Mouse (Mus musculus) MEL (cell line): Measurements from ENCODE around the gene Fut2. TPM values are rescaled to one million over a fixed set of nuclear protein-coding genes. Genes with fewer than 3 reads are reported as not detected.

Experiments used
- DNase-seq: peaks from one replicate; pipeline ENCODE4 v3.0.0; 2011; ENCODE audit warnings: low read depth, low spot score
- H3K27ac ChIP-seq: 2 replicates; pipeline ENCODE4 v1.5.1; 2012; ENCODE audit warnings: low read depth, mild to moderate bottlenecking, control low read depth, low read length, moderate library complexity; ENCODE audit not compliant: control insufficient read depth
- H3K27me3 ChIP-seq, 2 experiments: fragments of 150-350 bp in 1 of 2; sonication (generic) in 1 of 2; 2 replicates each; pipeline ENCODE4 v1.6.1; 2012; ENCODE audit warnings: low read length in 2 of 2, mild to moderate bottlenecking in 2 of 2, improper control_type of control experiment in 1 of 2, moderate library complexity in 1 of 2; ENCODE audit not compliant: insufficient read depth in 2 of 2, control insufficient read depth in 1 of 2
- H3K36me3 ChIP-seq, 2 experiments: 2 replicates each; pipeline ENCODE4 v1.6.1; 2012 to 2014; ENCODE audit warnings: low read length in 2 of 2, improper control_type of control experiment in 1 of 2, inconsistent platforms in 1 of 2, mild to moderate bottlenecking in 1 of 2; ENCODE audit not compliant: insufficient read depth in 2 of 2, control insufficient read depth in 1 of 2
- H3K4me1 ChIP-seq, 2 experiments: fragments of 150-350 bp in 1 of 2; sonication (generic) in 1 of 2; 2 replicates each; pipeline ENCODE4 v1.6.1; 2012; ENCODE audit warnings: low read length in 2 of 2, improper control_type of control experiment in 1 of 2, mild to moderate bottlenecking in 1 of 2; ENCODE audit not compliant: insufficient read depth in 2 of 2, control insufficient read depth in 1 of 2
- H3K4me3 ChIP-seq, 2 experiments: fragments of 150-350 bp in 1 of 2; sonication (generic) in 1 of 2; 2 replicates each; pipeline ENCODE4 v1.5.1; 2012; ENCODE audit warnings: low read depth in 2 of 2, low read length in 2 of 2, mild to moderate bottlenecking in 2 of 2, moderate library complexity in 2 of 2, control low read depth in 1 of 2, improper control_type of control experiment in 1 of 2; ENCODE audit not compliant: control insufficient read depth in 1 of 2, insufficient read depth in 1 of 2
- H3K79me2 ChIP-seq: 2 replicates; pipeline ENCODE4 v1.6.1; 2012; ENCODE audit warnings: mild to moderate bottlenecking, low read length, moderate library complexity; ENCODE audit not compliant: control insufficient read depth, poor library complexity, insufficient read depth
- H3K9ac ChIP-seq: 2 replicates; pipeline ENCODE4 v1.6.1; 2012; ENCODE audit warnings: low read depth, mild to moderate bottlenecking, control low read depth, low read length, moderate library complexity; ENCODE audit not compliant: control insufficient read depth, poor library complexity, severe bottlenecking
- H3K9me3 ChIP-seq: fragments of 150-350 bp; sonication (generic); replicated peaks from 2 replicates; pipeline ENCODE4 v1.6.1; 2012; ENCODE audit warnings: mild to moderate bottlenecking, low read length, improper control_type of control experiment, moderate library complexity; ENCODE audit not compliant: insufficient read depth
- BHLHE40 ChIP-seq: IDR thresholded peaks from 2 replicates; pipeline ENCODE4 v1.6.1; 2012; ENCODE audit warnings: low read depth, mild to moderate bottlenecking, inconsistent platforms, low read length, improper control_type of control experiment, borderline replicate concordance
- CTCF ChIP-seq, 3 experiments: IDR thresholded peaks in 2 of 3; conservative IDR thresholded peaks in 1 of 3; 2 replicates each; pipeline ENCODE4 v1.5.1; 2011 to 2012; ENCODE audit warnings: low read length in 3 of 3, low read depth in 2 of 3, mild to moderate bottlenecking in 2 of 3, improper control_type of control experiment in 1 of 3, inconsistent platforms in 1 of 3, mixed read lengths in 1 of 3, moderate library complexity in 1 of 3; ENCODE audit not compliant: control insufficient read depth in 1 of 3, insufficient read depth in 1 of 3, poor library complexity in 1 of 3, severe bottlenecking in 1 of 3
- GABPA ChIP-seq: IDR thresholded peaks from 2 replicates; pipeline ENCODE4 v1.6.1; 2012; ENCODE audit warnings: low read depth, mild to moderate bottlenecking, inconsistent platforms, low read length, improper control_type of control experiment, moderate library complexity
- GATA1 ChIP-seq: IDR thresholded peaks from 2 replicates; pipeline ENCODE4 v1.6.1; 2011; ENCODE audit warnings: low read depth, low read length, improper control_type of control experiment
- KAT2A ChIP-seq: conservative IDR thresholded peaks from 2 replicates; pipeline ENCODE4 v1.6.1; 2012; ENCODE audit warnings: low read depth, low read length, improper control_type of control experiment, inconsistent platforms
- NELFE ChIP-seq: IDR thresholded peaks from 2 replicates; pipeline ENCODE4 v1.6.1; 2011; ENCODE audit warnings: low read depth, low read length, improper control_type of control experiment
- NRF1 ChIP-seq: IDR thresholded peaks from 2 replicates; pipeline ENCODE4 v1.6.1; 2014; ENCODE audit warnings: low read depth, mild to moderate bottlenecking, inconsistent platforms, low read length, improper control_type of control experiment, moderate library complexity; ENCODE audit not compliant: poor library complexity, insufficient read depth, severe bottlenecking
- POLR2AphosphoS2 ChIP-seq: IDR thresholded peaks from 2 replicates; pipeline ENCODE4 v1.6.1; 2011; ENCODE audit warnings: low read length, improper control_type of control experiment
- TCF12 ChIP-seq: IDR thresholded peaks from 2 replicates; pipeline ENCODE4 v1.6.1; 2014; ENCODE audit warnings: low read depth, mild to moderate bottlenecking, inconsistent platforms, low read length, improper control_type of control experiment, moderate library complexity
- UBTF ChIP-seq: IDR thresholded peaks from 2 replicates; pipeline ENCODE4 v1.6.1; 2012; ENCODE audit warnings: low read depth, mild to moderate bottlenecking, inconsistent platforms, low read length, improper control_type of control experiment, moderate library complexity, borderline replicate concordance; ENCODE audit not compliant: insufficient read depth
- USF1 ChIP-seq: IDR thresholded peaks from 2 replicates; pipeline ENCODE4 v1.6.1; 2014; ENCODE audit warnings: low read depth, mild to moderate bottlenecking, inconsistent platforms, low read length, improper control_type of control experiment, moderate library complexity
- USF2 ChIP-seq, 2 experiments: IDR thresholded peaks; 2 replicates each; pipeline ENCODE4 v1.6.1; 2011 to 2012; ENCODE audit warnings: improper control_type of control experiment in 2 of 2, low read length in 2 of 2, borderline replicate concordance in 1 of 2, inconsistent platforms in 1 of 2, low read depth in 1 of 2, mild to moderate bottlenecking in 1 of 2; ENCODE audit not compliant: insufficient read depth in 1 of 2
- ZKSCAN1 ChIP-seq: IDR thresholded peaks from 2 replicates; pipeline ENCODE4 v1.6.1; 2012; ENCODE audit warnings: low read depth, mild to moderate bottlenecking, inconsistent platforms, low read length, improper control_type of control experiment, moderate library complexity
- ZMIZ1 ChIP-seq: IDR thresholded peaks from 2 replicates; pipeline ENCODE4 v1.6.1; 2012; ENCODE audit warnings: low read depth, mild to moderate bottlenecking, inconsistent platforms, low read length, improper control_type of control experiment, moderate library complexity
- ZNF384 ChIP-seq: IDR thresholded peaks from 2 replicates; pipeline ENCODE4 v1.6.1; 2012; ENCODE audit warnings: low read depth, mild to moderate bottlenecking, inconsistent platforms, low read length, improper control_type of control experiment
- polyA plus RNA-seq, 2 experiments: library from polyadenylated mRNA; stranded (reverse) in 1 of 2; unstranded in 1 of 2; fragments of >175 nt in 1 of 2; fragments of >200 nt in 1 of 2; gene quantifications; 2 replicates each; pipeline versions ENCODE4 v1.2.1 to v1.2.4; 2012; ENCODE audit warnings: low replicate concordance in 2 of 2, low read depth in 1 of 2; ENCODE audit not compliant: insufficient read length in 2 of 2, insufficient read depth in 1 of 2, missing spikeins in 1 of 2
- total RNA-seq: library from RNA; depleted of rRNA; stranded (reverse); fragments of 300-350 nt; gene quantifications from 2 replicates; pipeline ENCODE4 v1.2.3, GENCODE M21; 2012

Fut2 gene
- total and polyA plus RNA-seq, 3 experiments: not detected

- Histone ChIP-seq H3K36me3 (no peaks in the 10 kb centered on the region), H3K79me2 (no peaks in the 10 kb centered on the region), H3K9me3 (no peaks in the 10 kb centered on the region), H3K9ac (no peak overlapping the region), H3K27ac (no peak overlapping the region), H3K27me3 (peaks cover 0 to 1% of the 10 kb centered on the region in 2 experiments; a peak in 1 of 4 replicates), H3K4me3 (no peak overlapping the region), H3K4me1 (no peaks in the 10 kb centered on the region)
- DNase-seq: no peak
- TF ChIP-seq TCF12 (no peak), USF2 (IDR thresholded peaks at IDR 0.05; ENCODE audit: borderline replicate concordance in 1 of 2, insufficient read depth in 1 of 2, low read depth in 1 of 2, low read length in 2 of 2) (no peak), KAT2A (no peak), NRF1 (no peak), USF1 (no peak), POLR2AphosphoS2 (no peak), GATA1 (no peak)
These were observed 22.6 kb downstream of the Fut2 start for GRCm38 (mm10) chr7:45643441-45644178.

- no peak overlapping the region for H3K27ac ChIP-seq
- no peaks in the 10 kb centered on the region for H3K36me3 ChIP-seq
- H3K4me3 ChIP-seq: no peak overlapping the region
- H3K4me1 ChIP-seq: no peaks in the 10 kb centered on the region
- H3K9ac ChIP-seq: no peak overlapping the region
- no peak for DNase-seq
- H3K79me2 ChIP-seq: no peaks in the 10 kb centered on the region
- peaks cover 0 to 1% of the 10 kb centered on the region in 2 experiments; a peak in 1 of 4 replicates for H3K27me3 ChIP-seq
- TF ChIP-seq GABPA (no peak), ZNF384 (no peak), TCF12 (no peak), ZKSCAN1 (no peak), CTCF (IDR thresholded peaks at IDR 0.05 in 2 of 3, conservative IDR thresholded peaks at IDR 0.05 in 1 of 3; ENCODE audit: control insufficient read depth in 1 of 3, insufficient read depth in 1 of 3, low read depth in 2 of 3, low read length in 3 of 3, poor library complexity in 1 of 3, severe bottlenecking in 1 of 3) (no peak), ZMIZ1 (no peak), UBTF (no peak), NELFE (no peak), POLR2AphosphoS2 (no peak), BHLHE40 (no peak)
- no peaks in the 10 kb centered on the region for H3K9me3 ChIP-seq
These were observed 23.5 kb downstream of the Fut2 start for GRCm38 (mm10) chr7:45642503-45643255.
